Mouse (Mus musculus): Measurements from ENCODE around the gene 6030408B16Rik. TPM values are rescaled to one million over a fixed set of nuclear protein-coding genes. Genes with fewer than 3 reads are reported as not detected.

Gene 6030408B16Rik
- total and polyA plus RNA-seq, 3 experiments, result 0.70 to 6.3 (median 1.1) TPM

DNA sequence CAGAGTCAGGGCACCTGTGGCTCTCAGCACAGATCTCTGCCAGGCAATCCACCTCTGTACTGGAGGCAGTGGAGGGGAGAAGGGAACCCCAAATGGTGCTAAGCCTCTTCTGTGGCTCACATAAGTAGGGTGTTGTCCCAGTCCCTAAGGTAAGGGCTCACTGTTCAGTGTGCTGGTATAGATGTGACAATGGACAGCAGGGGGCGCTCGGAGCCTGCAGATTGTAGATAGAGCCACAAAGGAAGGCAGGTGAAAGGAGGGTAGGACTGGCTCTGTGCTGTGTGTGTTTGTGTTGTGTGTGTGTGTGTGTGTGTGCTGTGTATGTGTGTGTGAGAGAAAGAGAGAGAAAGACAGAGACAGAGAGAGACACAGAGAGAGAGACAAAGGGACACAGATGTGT is 46.5 kb downstream of the 6030408B16Rik start:
- no peak for TF ChIP-seq POLR2A (IDR thresholded peaks at IDR 0.05; ENCODE audit: insufficient read depth, low read depth, low read length)
- TF ChIP-seq EP300 (IDR thresholded peaks at IDR 0.05; ENCODE audit: insufficient read depth, low read depth, low read length), result peak; percentile 87; the same call in 1 of the 2 replicates
- peak; percentile 76 for TF ChIP-seq CTCF (IDR thresholded peaks at IDR 0.05)

DNA sequence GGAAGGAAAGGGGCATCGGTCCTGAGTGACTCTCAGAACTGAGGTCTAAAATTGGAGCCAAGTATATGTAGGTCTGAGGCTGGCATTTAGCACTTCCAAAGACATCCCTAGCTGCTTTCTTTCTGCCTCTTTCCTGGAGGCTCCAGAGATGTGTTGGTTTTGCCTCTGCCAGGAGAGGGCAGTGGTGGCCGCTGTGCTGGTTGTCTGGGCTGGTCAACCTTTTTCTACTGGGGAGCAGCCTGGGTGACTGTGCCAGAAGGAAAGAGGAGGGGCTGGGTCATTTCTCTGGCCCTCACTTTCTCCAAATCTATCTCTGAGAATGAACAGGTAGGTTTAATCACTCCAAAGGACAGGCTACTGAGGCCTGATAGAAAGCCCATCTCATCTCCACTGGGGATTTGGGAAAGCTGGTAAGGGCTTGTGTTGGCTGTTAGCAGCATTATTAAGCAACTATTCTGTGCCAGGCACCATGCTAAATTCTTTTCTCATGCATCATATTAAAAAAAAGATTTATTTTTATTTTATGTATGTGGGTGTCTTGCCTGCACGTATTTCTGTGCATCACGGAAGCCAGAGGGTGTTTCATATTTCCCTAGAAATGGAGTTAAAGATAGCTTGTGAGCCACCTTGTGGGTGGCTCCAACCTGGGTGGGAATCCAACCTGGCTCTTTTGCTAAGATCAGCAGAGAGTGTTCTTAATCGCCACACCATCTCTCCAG is 48.9 kb downstream of the 6030408B16Rik start:
- Histone ChIP-seq H3K27ac (no peak overlapping the region), H3K79me2 (replicated peaks; ENCODE audit: control insufficient read depth, insufficient read depth, low read length) (no peaks in the 10 kb centered on the region), H3K4me3 (no peak overlapping the region), H3K4me1 (ENCODE audit: control insufficient read depth, insufficient read depth, low read length) (peaks cover 3% of the 10 kb centered on the region; the same call in 1 of the 2 replicates), H3K36me3 (ENCODE audit: control insufficient read depth, insufficient read depth, low read length) (no peaks in the 10 kb centered on the region), H3K9ac (ENCODE audit: low read depth, low read length) (no peak overlapping the region), H3K27me3 (ENCODE audit: control insufficient read depth, insufficient read depth, low read length) (no peaks in the 10 kb centered on the region)
- TF ChIP-seq CTCF (IDR thresholded peaks at IDR 0.05), result peak; percentile 79
- TF ChIP-seq EP300 (IDR thresholded peaks at IDR 0.05; ENCODE audit: insufficient read depth, low read depth, low read length), result 0 out of 2 replicates have a peak, but pooled peaks have one; percentile 15
- TF ChIP-seq POLR2A (IDR thresholded peaks at IDR 0.05; ENCODE audit: insufficient read depth, low read depth, low read length), result no peak
- peak; percentile 55 to 63 for DNase-seq
- intact Hi-C loops (cut with DNase I), result loop anchor here (2.0 kb wide), 2 partner anchors 111 to 431 kb away; no protein-coding TSS in a partner anchor
- 62% methylated on average over 5 of the region's 5 CpGs for WGBS

More for the DNA sequence above, 46.5 kb downstream of the 6030408B16Rik start:
- H3K36me3 ChIP-seq (ENCODE audit: control insufficient read depth, insufficient read depth, low read length), result no peaks in the 10 kb centered on the region
- H3K79me2 ChIP-seq (replicated peaks; ENCODE audit: control insufficient read depth, insufficient read depth, low read length), result no peaks in the 10 kb centered on the region
- WGBS, result 3% methylated on average over 2 of the region's 2 CpGs
- no peaks in the 10 kb centered on the region for H3K27me3 ChIP-seq (ENCODE audit: control insufficient read depth, insufficient read depth, low read length)
- DNase-seq, result peak; percentile 82 to 88
- H3K4me3 ChIP-seq, result no peak overlapping the region
- peaks cover 5% of the 10 kb centered on the region; the same call in 1 of the 2 replicates for H3K4me1 ChIP-seq (ENCODE audit: control insufficient read depth, insufficient read depth, low read length)
- no peak overlapping the region for H3K9ac ChIP-seq (ENCODE audit: low read depth, low read length)
- H3K27ac ChIP-seq, result no peak overlapping the region
- intact Hi-C loops (cut with DNase I), result loop anchor here (2.0 to 5.0 kb wide), 4 partner anchors 157 to 728 kb away; no protein-coding TSS in a partner anchor

Other genes starting within 250 kb of the 6030408B16Rik start
- not detected for gene Gm47841, start 245.8 kb upstream of the 6030408B16Rik start, total RNA-seq (2021)
- gene Gm47841, start 245.8 kb upstream of the 6030408B16Rik start, polyA plus RNA-seq (2012; rRNA removed), result not detected in 2 replicates
- 1 to 10 TPM in 1 of 2 experiments, under 1 TPM in 1; 0.86 to 1.3 TPM for gene Fignl2, start 214.6 kb upstream of the 6030408B16Rik start, total RNA-seq (2021)
- 1.6 and 1.9 TPM in 2 replicates for gene Fignl2, start 214.6 kb upstream of the 6030408B16Rik start, polyA plus RNA-seq (2012; rRNA removed)
- gene Ankrd33, start 177.5 kb upstream of the 6030408B16Rik start, total RNA-seq (2021), result not detected
- not detected in 2 replicates for gene Ankrd33, start 177.5 kb upstream of the 6030408B16Rik start, polyA plus RNA-seq (2012; rRNA removed)
- 10 to 100 TPM; 24.1 to 29.5 TPM for gene Acvrl1, start 164.7 kb upstream of the 6030408B16Rik start, total RNA-seq (2021)
- 35.0 and 39.7 TPM in 2 replicates for gene Acvrl1, start 164.7 kb upstream of the 6030408B16Rik start, polyA plus RNA-seq (2012; rRNA removed)
- gene Acvr1b, start 119.1 kb upstream of the 6030408B16Rik start, total RNA-seq (2021), result 10 to 100 TPM in 1 of 2 experiments, 1 to 10 TPM in 1; 9.9 to 12.3 TPM
- 15.3 and 19.3 TPM in 2 replicates for gene Acvr1b, start 119.1 kb upstream of the 6030408B16Rik start, polyA plus RNA-seq (2012; rRNA removed)
- gene Grasp, start 69.0 kb upstream of the 6030408B16Rik start, total RNA-seq (2021), result 10 to 100 TPM; 10.9 to 11.5 TPM
- 7.4 and 7.6 TPM in 2 replicates for gene Grasp, start 69.0 kb upstream of the 6030408B16Rik start, polyA plus RNA-seq (2012; rRNA removed)
- gene Nr4a1, start 38.9 kb upstream of the 6030408B16Rik start, total RNA-seq (2021), result 10 to 100 TPM; 12.1 to 45.3 TPM
- gene Nr4a1, start 38.9 kb upstream of the 6030408B16Rik start, polyA plus RNA-seq (2012; rRNA removed), result 17.0 and 23.8 TPM in 2 replicates
- gene Atg101, start 8.9 kb upstream of the 6030408B16Rik start, total RNA-seq (2021), result 10 to 100 TPM; 21.2 to 22.4 TPM
- 26.4 and 29.3 TPM in 2 replicates for gene Atg101, start 8.9 kb upstream of the 6030408B16Rik start, polyA plus RNA-seq (2012; rRNA removed)
- 1 to 10 TPM; 2.2 to 2.8 TPM for gene Krt80, start 77.0 kb downstream of the 6030408B16Rik start, total RNA-seq (2021)
- 2.0 and 3.2 TPM in 2 replicates for gene Krt80, start 77.0 kb downstream of the 6030408B16Rik start, polyA plus RNA-seq (2012; rRNA removed)
- 1 to 10 TPM; 2.5 to 3.1 TPM for gene Krt7, start 117.8 kb downstream of the 6030408B16Rik start, total RNA-seq (2021)
- gene Krt7, start 117.8 kb downstream of the 6030408B16Rik start, polyA plus RNA-seq (2012; rRNA removed), result 2.6 and 3.3 TPM in 2 replicates
- gene Krt87, start 145.6 kb downstream of the 6030408B16Rik start, total RNA-seq (2021), result not detected
- gene Krt87, start 145.6 kb downstream of the 6030408B16Rik start, polyA plus RNA-seq (2012; rRNA removed), result not detected in 2 replicates
- gene Krt88, start 154.5 kb downstream of the 6030408B16Rik start, total RNA-seq (2021), result not detected
- not detected in 2 replicates for gene Krt88, start 154.5 kb downstream of the 6030408B16Rik start, polyA plus RNA-seq (2012; rRNA removed)
- not detected for gene Krt81, start 170.5 kb downstream of the 6030408B16Rik start, total RNA-seq (2021)
- gene Krt81, start 170.5 kb downstream of the 6030408B16Rik start, polyA plus RNA-seq (2012; rRNA removed), result not detected in 2 replicates
- not detected for gene Krt86, start 180.3 kb downstream of the 6030408B16Rik start, total RNA-seq (2021)
- 0.12 TPM in 1 of 2 replicates, not detected in the other for gene Krt86, start 180.3 kb downstream of the 6030408B16Rik start, polyA plus RNA-seq (2012; rRNA removed)
- gene Krt83, start 198.3 kb downstream of the 6030408B16Rik start, total RNA-seq (2021), result not detected
- not detected in 2 replicates for gene Krt83, start 198.3 kb downstream of the 6030408B16Rik start, polyA plus RNA-seq (2012; rRNA removed)
- not detected for gene Gm49425, start 224.0 kb downstream of the 6030408B16Rik start, total RNA-seq (2021)
- gene Gm49425, start 224.0 kb downstream of the 6030408B16Rik start, polyA plus RNA-seq (2012; rRNA removed), result not detected in 2 replicates
- gene Krt84, start 239.6 kb downstream of the 6030408B16Rik start, total RNA-seq (2021), result not detected
- not detected in 2 replicates for gene Krt84, start 239.6 kb downstream of the 6030408B16Rik start, polyA plus RNA-seq (2012; rRNA removed)

Data from heart, adult 2 months (tissue).